Mouse (Mus musculus): ENCODE data around the gene Gja5.

The Gja5 gene

DNA sequence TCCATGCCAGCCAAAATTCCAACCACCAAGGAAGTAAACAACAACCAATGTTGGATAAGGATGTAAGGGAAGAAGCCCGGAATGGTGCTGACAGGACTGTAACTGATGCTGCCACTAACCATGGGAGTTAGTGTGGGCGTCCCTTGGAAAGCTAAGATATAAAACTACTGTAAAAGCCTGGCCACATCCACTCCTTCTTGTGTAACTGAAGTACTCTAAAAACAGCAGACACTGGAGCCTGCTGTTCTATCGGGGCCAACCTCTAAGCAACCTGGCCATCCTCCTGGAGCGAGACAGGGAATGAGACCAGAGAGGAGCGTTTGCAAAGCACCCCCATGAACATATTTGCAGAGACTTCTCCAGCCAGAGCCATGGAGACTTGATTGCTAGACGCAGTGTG, 213.0 kb downstream of the Gja5 start:
- DNase-seq = no peak

DNA sequence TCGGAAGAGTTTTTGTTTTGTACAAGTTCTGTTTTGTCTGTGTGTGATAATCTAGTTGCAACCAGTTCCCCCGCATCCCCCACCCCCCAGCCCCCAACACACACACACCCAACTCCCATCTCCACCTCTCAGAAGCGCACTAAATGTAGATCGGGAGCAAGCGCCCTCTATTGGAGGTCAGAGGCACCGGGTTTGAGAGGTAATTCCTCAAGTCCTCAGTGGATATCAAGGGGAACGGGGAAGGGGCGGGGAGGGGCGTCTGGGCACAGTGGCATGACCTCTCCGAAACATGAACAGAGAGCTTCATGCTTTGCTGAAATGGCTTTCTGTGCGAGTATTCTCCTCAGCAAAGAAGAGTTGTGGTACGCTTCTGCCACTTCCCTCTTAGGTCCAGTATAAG, 213.8 kb downstream of the Gja5 start:
- no peak for DNase-seq

DNA sequence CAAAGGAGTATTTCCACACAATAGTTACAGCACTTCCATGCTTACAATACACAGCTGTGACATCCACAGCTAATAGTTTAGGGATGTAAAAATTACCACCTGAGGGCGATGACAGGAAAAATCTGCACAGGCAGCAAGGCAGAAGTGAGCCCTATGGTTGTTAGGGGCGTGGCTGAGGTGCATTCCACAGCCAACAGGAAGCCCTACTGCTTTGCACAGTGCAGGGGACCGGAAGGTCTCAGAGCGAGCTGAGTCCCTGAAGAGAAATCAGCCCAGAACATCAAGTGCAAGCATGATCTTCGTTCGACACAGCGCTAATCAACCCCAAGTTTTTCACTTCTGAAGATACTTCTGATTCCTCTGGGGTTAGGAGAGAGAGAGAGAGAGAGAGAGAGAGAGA, 219.7 kb downstream of the Gja5 start:
- DNase-seq = peak; percentile 60 to 69

Measured in B cell, adult 2 months (primary cell).